Mouse (Mus musculus): ENCODE data around the gene Elmod3. TPM values are rescaled to one million over a fixed set of nuclear protein-coding genes. Genes with fewer than 3 reads are reported as not detected.

Gene Elmod3
- polyA plus RNA-seq, 1 experiment from 2014 or later, result 14.8 TPM

DNA sequence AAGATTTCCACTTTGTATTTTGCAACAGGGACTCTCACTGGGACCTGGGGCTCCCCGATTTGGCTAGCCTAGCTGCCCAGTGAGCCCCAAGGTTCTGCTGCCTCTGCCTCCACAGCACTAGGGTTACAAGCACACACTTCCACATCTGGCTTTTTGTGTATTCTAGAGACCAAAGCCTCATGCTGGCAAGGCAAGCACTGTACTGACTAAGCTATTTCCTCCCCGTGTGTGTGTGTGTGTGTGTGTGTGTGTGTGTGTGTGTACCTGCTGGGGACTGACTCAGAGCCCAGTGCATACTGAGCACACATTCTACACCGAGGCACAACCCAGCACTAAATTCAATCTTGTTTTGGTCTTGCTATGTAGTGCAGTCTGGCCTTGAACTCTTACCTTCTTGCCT is 11.5 kb downstream of the Elmod3 start:
- Histone ChIP-seq H3K9ac (no peak overlapping the region), H3K4me2 (no peak overlapping the region), H3K27ac (no peak overlapping the region), H3K27me3 (no peaks in the 10 kb centered on the region), H3K4me3 (no peak overlapping the region), H3K4me1 (no peaks in the 10 kb centered on the region), H3K9me3 (replicated peaks) (no peaks in the 10 kb centered on the region), H3K36me3 (ENCODE audit: poor library complexity, severe bottlenecking) (peaks cover 9% of the 10 kb centered on the region; the same call in 1 of the 2 replicates)
- 84% methylated on average over 3 of the region's 3 CpGs for WGBS
- no peak for ATAC-seq

DNA sequence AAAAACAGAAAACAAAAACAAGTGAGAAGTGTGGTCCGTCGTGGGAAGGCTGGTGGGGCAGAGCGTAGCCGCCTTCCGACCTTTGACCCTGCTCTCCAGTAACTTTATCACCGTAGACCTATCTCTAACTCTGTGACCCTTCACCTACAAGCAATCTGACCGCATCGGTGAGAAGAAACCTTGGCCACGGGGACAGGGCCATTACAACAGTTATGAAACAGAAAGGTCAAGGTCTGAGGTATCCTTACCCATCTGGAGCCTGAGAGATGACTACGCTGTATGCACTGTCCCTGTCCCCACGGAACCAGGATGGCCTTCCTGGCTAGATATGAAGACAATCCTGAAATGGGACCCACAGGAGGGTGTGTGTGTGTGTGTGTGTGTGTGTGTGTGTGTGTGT is 14.1 kb downstream of the Elmod3 start:
- no peak overlapping the region for H3K4me3 ChIP-seq
- H3K36me3 ChIP-seq (ENCODE audit: poor library complexity, severe bottlenecking), result peaks cover 13% of the 10 kb centered on the region; the same call in 1 of the 2 replicates
- H3K27ac ChIP-seq, result no peak overlapping the region
- H3K9ac ChIP-seq, result no peak overlapping the region
- no peaks in the 10 kb centered on the region for H3K4me1 ChIP-seq
- H3K9me3 ChIP-seq (replicated peaks), result no peaks in the 10 kb centered on the region
- H3K27me3 ChIP-seq, result no peaks in the 10 kb centered on the region
- no peak for ATAC-seq
- no peak overlapping the region for H3K4me2 ChIP-seq
- WGBS, result 86% methylated on average over 11 of the region's 11 CpGs

DNA sequence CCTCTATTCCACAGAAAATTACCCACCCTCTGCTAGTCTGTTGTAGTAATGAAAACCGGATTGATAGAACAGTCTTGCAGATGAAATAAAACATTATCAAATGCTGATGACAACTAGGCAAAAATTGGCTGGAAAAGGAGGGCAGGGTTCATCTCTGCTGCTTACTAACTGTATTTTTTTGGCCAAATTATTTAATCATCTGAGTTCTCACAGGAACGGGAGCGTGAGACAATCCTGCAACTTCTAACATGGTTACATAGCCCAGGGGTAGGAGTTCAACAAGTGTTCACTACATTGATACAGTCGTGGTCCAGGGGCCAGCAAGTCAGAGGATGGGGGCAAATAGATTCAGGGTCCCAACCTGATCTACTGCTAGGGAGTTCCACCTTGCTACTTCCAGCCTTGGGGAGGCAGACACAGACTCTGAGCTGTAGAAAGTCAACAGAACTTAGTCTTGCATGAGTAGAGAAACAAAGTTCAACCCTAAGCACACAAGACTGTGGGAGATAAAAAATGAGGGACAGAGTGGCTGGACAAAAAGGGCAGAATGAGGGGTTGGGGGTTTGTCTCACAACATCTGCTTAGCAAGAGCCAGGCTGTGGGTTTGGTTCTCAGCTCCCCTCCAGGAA is 14.9 kb downstream of the Elmod3 start:
- no peak overlapping the region for H3K27ac ChIP-seq
- no peaks in the 10 kb centered on the region for H3K27me3 ChIP-seq
- H3K4me2 ChIP-seq, result no peak overlapping the region
- 88% methylated on average over 4 of the region's 4 CpGs for WGBS
- no peak overlapping the region for H3K4me3 ChIP-seq
- no peaks in the 10 kb centered on the region for H3K9me3 ChIP-seq (replicated peaks)
- no peaks in the 10 kb centered on the region for H3K4me1 ChIP-seq
- H3K36me3 ChIP-seq (ENCODE audit: poor library complexity, severe bottlenecking), result peaks cover 18% of the 10 kb centered on the region; the same call in 1 of the 2 replicates
- no peak for ATAC-seq
- H3K9ac ChIP-seq, result no peak overlapping the region

DNA sequence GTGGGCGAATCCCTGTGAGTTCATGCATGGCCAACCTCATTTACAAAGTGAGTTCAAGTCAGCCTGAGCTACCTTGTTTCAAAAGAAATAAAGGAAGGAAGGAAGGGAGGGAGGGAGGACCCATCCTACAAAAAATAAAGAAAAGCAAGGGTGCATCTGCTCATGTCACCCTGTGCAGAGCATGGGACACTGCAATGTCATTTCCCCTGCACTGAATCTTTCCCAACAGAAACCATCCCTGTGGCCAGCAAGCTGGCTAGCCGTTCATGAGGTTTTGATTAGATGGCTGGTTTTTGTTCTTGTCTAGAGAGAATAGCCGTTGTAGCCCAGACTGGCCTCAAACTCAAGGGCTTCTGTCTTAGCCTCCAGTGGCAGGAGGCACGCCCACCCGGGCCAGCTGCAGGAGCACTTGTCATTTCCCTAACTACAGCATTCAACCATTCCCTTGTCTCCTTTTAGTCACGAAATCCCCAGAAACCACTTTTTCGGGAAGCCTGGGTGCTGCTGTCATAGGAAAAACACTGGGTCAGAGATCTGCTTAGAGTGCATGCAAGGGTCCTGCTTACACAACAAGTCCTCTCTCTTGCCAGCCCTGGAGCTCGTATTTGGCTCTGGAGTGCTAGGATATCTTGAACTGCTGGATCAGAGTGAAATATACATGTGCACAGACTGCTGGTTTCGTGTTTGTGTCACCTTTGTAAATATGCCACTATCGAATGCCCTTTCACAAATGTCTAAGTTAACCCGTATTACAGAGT is 16.4 kb downstream of the Elmod3 start:
- Histone ChIP-seq H3K9ac (no peak overlapping the region), H3K9me3 (replicated peaks) (no peaks in the 10 kb centered on the region), H3K4me3 (no peak overlapping the region), H3K4me1 (no peaks in the 10 kb centered on the region), H3K27me3 (no peaks in the 10 kb centered on the region), H3K27ac (no peak overlapping the region), H3K4me2 (no peak overlapping the region), H3K36me3 (ENCODE audit: poor library complexity, severe bottlenecking) (peaks cover 24% of the 10 kb centered on the region; the same call in 1 of the 2 replicates)
- 75% methylated on average over 11 of the region's 11 CpGs for WGBS
- no peak for ATAC-seq

DNA sequence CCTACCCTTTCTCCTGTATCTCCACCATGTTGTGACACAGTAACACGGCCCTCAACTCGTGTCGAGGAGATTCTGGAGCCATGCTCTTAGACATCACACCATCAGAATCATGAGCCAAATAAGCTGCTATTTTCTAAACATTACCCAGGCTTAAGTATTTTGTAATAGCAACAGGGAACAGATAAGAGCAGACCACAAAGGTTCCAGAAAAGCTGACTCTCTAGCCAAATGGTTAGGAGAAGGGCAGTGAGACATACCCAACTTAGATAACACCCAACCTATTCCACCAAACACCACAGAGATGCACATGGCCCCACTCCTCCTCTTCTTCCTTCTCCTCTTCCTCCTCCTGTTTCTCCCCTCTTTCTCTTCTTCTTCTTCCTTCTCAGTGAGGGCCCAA is 22.2 kb downstream of the Elmod3 start:
- Histone ChIP-seq H3K36me3 (ENCODE audit: poor library complexity, severe bottlenecking) (peaks cover 36% of the 10 kb centered on the region; the same call in 1 of the 2 replicates), H3K4me1 (no peaks in the 10 kb centered on the region), H3K9ac (no peak overlapping the region), H3K4me3 (no peak overlapping the region), H3K4me2 (no peak overlapping the region), H3K27ac (no peak overlapping the region), H3K27me3 (no peaks in the 10 kb centered on the region), H3K9me3 (replicated peaks) (no peaks in the 10 kb centered on the region)
- 97% methylated on average over 3 of the region's 3 CpGs for WGBS
- no peak for ATAC-seq

DNA sequence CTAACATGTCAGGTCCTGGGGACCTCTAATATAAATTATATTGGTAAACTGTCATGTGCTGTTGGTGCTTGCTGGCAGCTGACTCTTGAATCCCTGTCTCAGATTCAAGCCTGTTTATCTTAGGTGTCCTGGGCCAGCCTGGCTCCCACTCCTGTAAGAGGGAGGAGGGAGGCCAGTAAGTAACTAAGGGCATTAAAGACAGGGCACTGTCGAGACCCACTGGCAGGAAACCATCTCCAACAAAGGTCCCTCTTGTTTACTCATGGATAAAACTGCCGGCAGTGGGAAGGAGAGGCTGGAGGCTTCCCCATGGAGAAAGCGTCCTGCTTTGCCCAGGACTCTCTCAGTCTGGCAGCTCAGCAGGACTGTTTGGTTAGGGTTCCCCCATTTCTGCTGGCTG is 26.4 kb downstream of the Elmod3 start:
- H3K4me1 ChIP-seq, result no peaks in the 10 kb centered on the region
- H3K9me3 ChIP-seq (replicated peaks), result no peaks in the 10 kb centered on the region
- no peaks in the 10 kb centered on the region for H3K27me3 ChIP-seq
- H3K4me3 ChIP-seq, result no peak overlapping the region
- H3K4me2 ChIP-seq, result no peak overlapping the region
- no peak for ATAC-seq
- peaks cover 21% of the 10 kb centered on the region; the same call in 1 of the 2 replicates for H3K36me3 ChIP-seq (ENCODE audit: poor library complexity, severe bottlenecking)
- no peak overlapping the region for H3K9ac ChIP-seq
- no peak overlapping the region for H3K27ac ChIP-seq
- WGBS, result 73% methylated on average over 3 of the region's 3 CpGs

DNA sequence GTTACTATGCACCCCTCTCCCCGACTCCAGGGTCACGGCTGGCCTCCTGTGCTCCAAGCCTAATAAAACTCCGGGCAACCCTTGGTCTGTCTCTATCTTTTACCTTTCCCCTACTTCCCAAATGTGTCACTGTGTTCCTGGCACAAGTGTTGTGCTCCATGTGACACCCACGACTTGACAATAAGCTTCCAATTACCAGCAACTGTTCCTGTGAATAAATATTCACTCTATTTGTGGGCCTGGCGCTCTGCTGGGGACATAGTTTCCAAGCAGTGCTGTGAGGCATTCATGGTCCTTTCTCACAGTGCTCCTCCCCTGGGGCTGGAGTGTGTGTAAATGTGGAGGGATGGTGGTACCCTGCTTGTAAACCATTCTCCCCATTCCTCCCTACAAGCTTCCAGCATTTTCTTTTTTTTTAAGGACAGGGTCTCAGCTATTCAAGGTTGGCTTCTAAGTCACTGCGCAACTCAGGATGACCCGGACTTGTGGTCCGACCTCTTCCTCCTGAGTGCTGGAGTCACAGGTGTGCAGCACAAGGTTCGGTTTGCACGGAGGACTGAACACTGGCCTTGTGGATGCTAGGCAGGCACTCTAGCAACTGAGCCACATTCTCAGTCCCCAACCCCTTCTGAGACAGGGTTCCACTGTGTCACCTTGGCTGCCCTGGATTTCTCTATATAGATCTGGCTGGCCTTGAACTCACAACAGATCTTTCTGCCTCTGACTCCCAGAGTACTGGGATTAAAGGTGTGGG is 27.4 kb downstream of the Elmod3 start:
- no peak overlapping the region for H3K4me3 ChIP-seq
- H3K9ac ChIP-seq, result no peak overlapping the region
- H3K27ac ChIP-seq, result no peak overlapping the region
- WGBS, result 87% methylated on average over 10 of the region's 10 CpGs
- no peak overlapping the region for H3K4me2 ChIP-seq
- no peak for ATAC-seq
- H3K9me3 ChIP-seq (replicated peaks), result no peaks in the 10 kb centered on the region
- H3K4me1 ChIP-seq, result 0 out of 2 replicates have a peak, but pooled peaks cover 1% of the 10 kb centered on the region
- H3K36me3 ChIP-seq (ENCODE audit: poor library complexity, severe bottlenecking), result peaks cover 17% of the 10 kb centered on the region; the same call in 1 of the 2 replicates
- H3K27me3 ChIP-seq, result no peaks in the 10 kb centered on the region

DNA sequence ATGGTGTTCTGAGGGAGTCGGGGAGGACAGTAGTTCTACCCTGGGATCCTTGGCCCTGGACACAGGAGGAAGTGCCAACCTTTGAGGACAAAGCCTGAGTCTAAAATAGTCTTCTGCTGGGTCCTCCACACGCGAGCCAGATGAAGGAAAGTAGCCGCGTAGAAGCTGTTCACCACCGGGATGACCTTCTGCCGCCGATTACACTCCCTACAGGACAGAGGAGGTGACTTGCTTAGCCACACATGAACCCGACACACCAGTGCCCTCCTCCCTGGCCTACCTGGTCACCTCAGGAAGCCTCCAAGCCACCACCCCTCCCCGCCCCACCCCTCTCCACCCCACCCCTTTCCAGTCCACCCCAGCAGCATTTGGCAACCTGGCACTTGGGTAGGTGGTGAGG is 29.5 kb downstream of the Elmod3 start:
- WGBS, result 95% methylated on average over 10 of the region's 10 CpGs

DNA sequence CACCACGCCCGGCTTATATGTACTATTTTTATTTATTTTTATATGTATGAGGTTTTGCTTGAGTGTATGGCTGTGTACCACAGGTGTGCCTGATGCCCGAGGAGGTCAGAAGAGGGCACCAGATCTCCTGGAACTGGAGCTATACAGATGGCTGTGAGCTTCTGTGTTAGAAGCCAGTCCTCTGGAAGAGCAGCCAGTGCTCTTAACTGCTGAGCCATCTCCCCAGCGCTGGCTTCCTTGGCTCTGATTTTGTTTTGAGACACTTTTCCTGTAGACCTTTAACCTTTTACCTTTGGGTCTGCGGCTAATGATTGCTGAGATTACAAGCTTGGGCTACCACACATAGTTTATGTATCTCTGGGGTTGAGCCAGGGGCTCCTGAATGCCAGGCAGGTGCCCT is 30.7 kb downstream of the Elmod3 start:
- WGBS, result 84% methylated on average over 5 of the region's 5 CpGs
- Histone ChIP-seq H3K9ac (no peak overlapping the region), H3K4me2 (no peak overlapping the region), H3K27me3 (no peaks in the 10 kb centered on the region), H3K36me3 (ENCODE audit: poor library complexity, severe bottlenecking) (peaks cover 5% of the 10 kb centered on the region; the same call in 1 of the 2 replicates), H3K9me3 (replicated peaks) (no peaks in the 10 kb centered on the region), H3K4me3 (no peak overlapping the region), H3K27ac (no peak overlapping the region), H3K4me1 (0 out of 2 replicates have a peak, but pooled peaks cover 2% of the 10 kb centered on the region)
- ATAC-seq, result no peak

More for the DNA sequence above, 29.5 kb downstream of the Elmod3 start:
- Histone ChIP-seq H3K36me3 (ENCODE audit: poor library complexity, severe bottlenecking) (peaks cover 5% of the 10 kb centered on the region; the same call in 1 of the 2 replicates), H3K4me3 (no peak overlapping the region), H3K27ac (no peak overlapping the region), H3K4me1 (0 out of 2 replicates have a peak, but pooled peaks cover 2% of the 10 kb centered on the region), H3K9ac (no peak overlapping the region), H3K9me3 (replicated peaks) (no peaks in the 10 kb centered on the region), H3K4me2 (no peak overlapping the region), H3K27me3 (no peaks in the 10 kb centered on the region)
- no peak for ATAC-seq

DNA sequence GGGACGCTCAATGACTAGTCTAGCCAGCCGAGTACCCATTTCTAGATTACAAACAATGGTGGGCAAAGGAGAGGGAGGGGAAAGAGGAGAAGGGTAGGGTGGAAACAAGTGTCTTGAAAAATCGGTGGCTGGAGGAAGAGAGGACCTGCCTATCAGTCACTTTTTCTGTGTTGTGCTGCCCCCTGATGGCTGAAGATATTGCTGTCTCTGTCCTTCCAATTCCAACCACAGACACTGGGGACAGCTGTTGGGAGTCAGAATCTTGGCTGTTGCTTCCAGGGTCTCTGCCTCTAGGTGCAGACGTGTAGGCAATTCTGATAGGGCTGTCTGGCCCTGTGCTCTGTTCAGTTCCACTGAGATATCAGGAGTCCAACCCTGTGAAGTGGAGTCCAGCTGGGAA is 32.2 kb downstream of the Elmod3 start:
- H3K9ac ChIP-seq, result no peak overlapping the region
- no peaks in the 10 kb centered on the region for H3K27me3 ChIP-seq
- peak; percentile 86 for ATAC-seq
- H3K4me2 ChIP-seq, result no peak overlapping the region
- 0% methylated on average over 4 of the region's 4 CpGs for WGBS
- H3K4me1 ChIP-seq, result 0 out of 2 replicates have a peak, but pooled peaks cover 2% of the 10 kb centered on the region
- no peak overlapping the region for H3K27ac ChIP-seq
- no peaks in the 10 kb centered on the region for H3K9me3 ChIP-seq (replicated peaks)
- no peak overlapping the region for H3K4me3 ChIP-seq
- H3K36me3 ChIP-seq (ENCODE audit: poor library complexity, severe bottlenecking), result 0 out of 2 replicates have a peak, but pooled peaks cover 5% of the 10 kb centered on the region

DNA sequence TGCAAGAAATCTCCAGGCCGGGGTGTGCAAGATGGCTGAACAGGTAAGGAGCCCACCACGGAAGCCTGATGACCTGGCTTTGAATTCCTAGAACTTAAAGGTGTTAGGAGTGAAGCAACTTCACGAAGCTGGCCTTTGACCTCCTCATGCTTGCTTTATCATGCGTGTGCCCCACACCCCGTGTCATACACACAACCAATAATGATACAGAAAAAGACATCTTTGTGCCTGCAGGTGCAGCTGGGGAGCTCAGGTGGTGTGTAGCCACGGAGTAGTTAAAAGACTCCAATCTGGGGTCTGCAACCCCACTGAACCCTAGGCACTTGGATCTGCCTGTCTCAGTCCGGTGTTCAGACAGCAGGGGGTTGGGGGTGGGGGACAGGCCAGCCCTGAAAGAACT is 32.7 kb downstream of the Elmod3 start:
- H3K27me3 ChIP-seq, result no peaks in the 10 kb centered on the region
- 0 out of 2 replicates have a peak, but pooled peaks cover 2% of the 10 kb centered on the region for H3K4me1 ChIP-seq
- no peaks in the 10 kb centered on the region for H3K9me3 ChIP-seq (replicated peaks)
- no peak overlapping the region for H3K4me3 ChIP-seq
- peak; percentile 17; the same call in 1 of the 2 replicates for ATAC-seq
- H3K4me2 ChIP-seq, result no peak overlapping the region
- no peak overlapping the region for H3K27ac ChIP-seq
- H3K36me3 ChIP-seq (ENCODE audit: poor library complexity, severe bottlenecking), result 0 out of 2 replicates have a peak, but pooled peaks cover 5% of the 10 kb centered on the region
- WGBS, result 71% methylated on average over 7 of the region's 7 CpGs
- H3K9ac ChIP-seq, result no peak overlapping the region

DNA sequence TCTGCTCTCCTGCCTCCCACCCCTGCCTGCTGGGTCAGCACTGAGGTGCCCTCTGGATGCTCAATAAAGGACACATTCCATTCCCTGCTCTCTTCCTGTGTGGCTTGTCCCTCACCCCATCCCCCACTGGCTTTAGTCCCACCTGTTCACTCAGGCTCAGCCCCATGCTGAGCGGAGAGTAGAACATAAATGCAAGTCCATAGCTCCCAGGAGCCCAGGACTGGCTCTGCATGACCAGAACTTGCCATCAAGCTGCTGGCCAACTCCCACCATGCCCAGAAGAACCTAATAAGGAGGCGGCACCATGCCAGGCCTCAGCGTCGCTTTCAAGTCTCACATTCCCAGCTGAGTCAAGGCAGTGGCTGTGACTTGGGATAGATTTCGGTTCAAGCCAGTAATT is 35.3 kb downstream of the Elmod3 start:
- ATAC-seq, result no peak
- 72% methylated on average over 5 of the region's 5 CpGs for WGBS

More for the DNA sequence above, 35.3 kb downstream of the Elmod3 start:
- no peak overlapping the region for H3K4me2 ChIP-seq
- H3K27me3 ChIP-seq, result no peaks in the 10 kb centered on the region
- no peak overlapping the region for H3K27ac ChIP-seq
- no peaks in the 10 kb centered on the region for H3K9me3 ChIP-seq (replicated peaks)
- no peak overlapping the region for H3K4me3 ChIP-seq
- 0 out of 2 replicates have a peak, but pooled peaks cover 2% of the 10 kb centered on the region for H3K36me3 ChIP-seq (ENCODE audit: poor library complexity, severe bottlenecking)
- no peak overlapping the region for H3K9ac ChIP-seq
- 0 out of 2 replicates have a peak, but pooled peaks cover 9% of the 10 kb centered on the region for H3K4me1 ChIP-seq

Measured in forebrain, embryonic 13.5 days (tissue).